Mouse (Mus musculus): ENCODE data around the gene Morf4l2.
A peak's percentile ranks its signal among the peaks of the same experiment; 100 is the strongest.

GRCm38 (mm10) chrX:136761103-136762074 lies 17.9 kb upstream of the Morf4l2 start:
- TF ChIP-seq CTCF (IDR thresholded peaks at IDR 0.05; ENCODE audit: low read depth) (peak; percentile 66), EP300 (optimal IDR thresholded peaks at IDR 0.05) (no peak)
